Mouse (Mus musculus): ENCODE results near the gene Ets1. TPM values are rescaled to one million over a fixed set of nuclear protein-coding genes. Genes with fewer than 3 reads are reported as not detected.

Ets1 gene
- polyA plus RNA-seq (2015; fragmentation: Nextera tagmentation; extraction: Ambion mirVana): 40.8 and 46.3 TPM in 2 replicates

DNA sequence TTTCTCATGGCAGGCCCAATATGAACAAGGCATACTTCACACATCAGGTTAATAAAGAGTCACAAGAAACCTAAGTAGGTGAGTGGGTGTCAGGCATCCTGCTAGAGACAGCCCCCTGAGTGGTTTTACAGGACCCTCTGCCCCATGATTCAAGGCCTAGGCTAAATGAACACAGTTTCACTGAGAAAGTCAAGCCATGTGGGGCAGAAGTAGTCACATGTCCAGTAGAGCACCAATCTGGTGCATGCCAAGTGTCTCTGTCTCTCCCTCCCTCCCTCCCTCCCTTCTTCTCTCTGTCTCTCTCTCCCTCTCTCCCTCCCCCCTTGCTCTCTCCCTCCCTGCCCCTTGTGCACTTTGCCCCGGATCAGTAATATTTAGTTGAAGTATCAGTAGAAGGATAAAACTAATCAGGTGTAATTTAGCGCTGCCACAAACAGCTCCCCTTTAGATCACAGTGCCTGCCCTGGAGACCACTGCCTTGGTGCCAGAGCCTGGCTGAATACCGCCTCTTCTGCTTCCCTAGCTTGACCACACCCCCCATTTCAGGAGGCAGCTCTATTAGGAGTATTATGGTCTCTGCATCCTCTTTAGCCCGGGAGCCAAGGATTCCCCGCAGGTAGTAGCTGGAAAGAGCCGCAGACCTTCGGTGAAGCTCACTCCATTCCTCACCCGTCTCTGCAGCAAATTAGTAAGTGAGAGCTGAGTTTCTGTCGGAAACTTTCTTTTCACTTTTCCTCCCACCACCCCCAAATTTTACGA, at the start of gene Ets1:
Gene Ets1, plus strand, starts transcription at position 595 of the 759 bp plus-strand sequence.
- no peak for ATAC-seq (ENCODE audit: insufficient number of reproducible peaks, insufficient read depth, low FRiP score, low TSS enrichment, low read depth)
- Histone ChIP-seq H3K36me3 (no peaks in the 10 kb centered on the region), H3K9ac (0 out of 2 replicates have a peak within 1 kb of the TSS, but pooled peaks have one; percentile 32)

DNA sequence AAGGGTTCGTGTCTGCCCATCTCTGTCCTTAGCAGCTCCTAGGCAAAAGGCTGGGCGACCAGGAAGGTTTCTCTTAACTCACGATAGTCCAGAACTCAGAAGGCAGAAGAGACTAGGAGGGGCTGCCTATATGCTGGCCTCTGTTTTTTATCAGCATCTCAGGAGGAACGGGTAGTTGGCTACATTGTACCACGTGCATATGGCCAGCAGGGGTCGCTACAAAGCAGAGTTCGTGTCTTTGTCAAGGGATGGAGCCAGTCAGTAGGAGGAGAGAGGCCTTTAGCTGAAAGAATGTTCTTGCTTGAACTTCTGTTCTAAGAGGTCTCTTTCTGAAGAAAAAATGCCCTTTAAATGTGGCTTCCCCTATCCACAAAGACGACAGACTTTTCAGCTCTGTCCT, 46.1 kb upstream of the Ets1 start:
- Histone ChIP-seq H3K9ac (no peak overlapping the region), H3K4me1 (peaks cover 18% of the 10 kb centered on the region), H3K27me3 (peaks cover 18% of the 10 kb centered on the region), H3K4me3 (no peak overlapping the region), H3K36me3 (no peaks in the 10 kb centered on the region), H3K4me2 (no peak overlapping the region), H3K27ac (no peak overlapping the region), H3K9me3 (no peaks in the 10 kb centered on the region)
- ATAC-seq (ENCODE audit: insufficient number of reproducible peaks, insufficient read depth, low FRiP score, low TSS enrichment, low read depth): no peak
- 7% methylated on average over 8 of the region's 8 CpGs for WGBS

More for the DNA sequence above, at the start of gene Ets1:
- Histone ChIP-seq H3K27ac (no peak within 1 kb of the TSS), H3K4me1 (peaks cover 14% of the 10 kb centered on the region), H3K4me2 (peak within 1 kb of the TSS; percentile 52), H3K27me3 (peaks cover 25% of the 10 kb centered on the region), H3K9me3 (no peaks in the 10 kb centered on the region), H3K4me3 (peak within 1 kb of the TSS; percentile 34)
- 5% methylated on average over 10 of the region's 10 CpGs for WGBS

DNA sequence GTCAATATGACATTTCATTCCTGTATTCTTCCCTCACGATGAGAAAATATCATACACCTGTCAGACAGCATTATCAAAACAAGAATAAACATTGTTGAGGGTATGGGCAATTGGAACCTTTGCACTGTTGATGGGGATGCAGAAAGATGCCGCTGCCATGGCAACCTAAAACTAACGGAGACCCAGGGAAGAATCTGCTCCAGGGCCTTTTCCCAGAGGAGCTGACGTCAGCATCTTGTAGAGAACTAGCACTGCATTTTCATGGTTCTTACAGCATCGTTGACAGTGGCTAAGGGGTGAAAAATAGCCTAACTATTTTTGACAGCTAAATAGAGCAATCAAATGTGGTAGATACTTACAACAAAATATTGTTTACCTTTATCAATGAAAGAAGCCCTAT, 45.5 kb upstream of the Ets1 start:
- Histone ChIP-seq H3K36me3 (no peaks in the 10 kb centered on the region), H3K4me1 (peaks cover 21% of the 10 kb centered on the region), H3K27me3 (peaks cover 19% of the 10 kb centered on the region), H3K4me2 (no peak overlapping the region), H3K27ac (no peak overlapping the region), H3K9me3 (no peaks in the 10 kb centered on the region), H3K4me3 (no peak overlapping the region), H3K9ac (no peak overlapping the region)
- WGBS: 46% methylated on average over 5 of the region's 5 CpGs
- no peak for ATAC-seq (ENCODE audit: insufficient number of reproducible peaks, insufficient read depth, low FRiP score, low TSS enrichment, low read depth)

DNA sequence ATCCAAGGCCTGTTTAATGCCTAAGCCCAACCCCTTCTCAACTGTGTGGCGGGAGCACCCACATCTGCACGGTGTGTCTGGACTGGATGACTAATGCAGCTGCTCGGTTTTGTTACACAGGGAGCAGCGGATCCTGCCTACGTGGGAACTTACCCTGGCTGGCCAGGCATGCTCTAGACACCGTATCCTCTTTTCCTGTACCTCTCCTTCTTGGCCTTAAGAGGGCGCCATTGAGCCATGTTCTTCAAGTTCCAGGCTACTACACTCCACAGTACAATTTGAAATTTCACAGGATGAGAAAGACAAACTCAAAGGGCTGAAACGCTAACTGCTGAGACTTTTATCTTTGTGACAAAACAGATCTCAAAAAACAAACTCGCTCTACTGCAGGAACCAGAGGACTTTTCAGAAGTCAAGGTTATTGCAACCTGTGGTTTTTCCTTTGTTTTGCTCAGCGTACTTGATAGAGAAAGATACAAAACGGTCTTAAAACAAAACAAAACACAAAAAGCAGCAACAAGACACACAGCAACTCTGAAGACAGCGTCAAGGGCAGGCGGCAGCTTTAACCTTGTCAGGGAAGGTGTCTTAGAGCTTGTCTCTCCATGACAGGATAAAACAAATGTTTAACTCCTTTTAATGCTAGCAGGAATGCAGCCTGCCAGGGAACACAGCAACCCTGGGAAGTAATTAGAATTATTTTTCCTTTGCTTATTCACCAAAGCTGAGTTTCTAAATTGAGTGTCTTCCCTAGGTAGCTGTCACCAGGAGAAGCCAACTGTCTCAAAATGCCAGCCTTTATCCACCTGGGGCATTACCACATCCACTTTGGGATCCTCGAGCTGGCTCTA, 44.1 kb upstream of the Ets1 start:
- Histone ChIP-seq H3K27me3 (peaks cover 29% of the 10 kb centered on the region), H3K4me3 (no peak overlapping the region), H3K36me3 (no peaks in the 10 kb centered on the region), H3K27ac (no peak overlapping the region), H3K9me3 (no peaks in the 10 kb centered on the region), H3K4me1 (peaks cover 21% of the 10 kb centered on the region), H3K4me2 (peak overlapping the region; percentile 43), H3K9ac (peak overlapping the region; percentile 52; the same call in 1 of the 2 replicates)
- WGBS: 8% methylated on average over 14 of the region's 14 CpGs
- peak; percentile 67 for ATAC-seq (ENCODE audit: insufficient number of reproducible peaks, insufficient read depth, low FRiP score, low TSS enrichment, low read depth)

DNA sequence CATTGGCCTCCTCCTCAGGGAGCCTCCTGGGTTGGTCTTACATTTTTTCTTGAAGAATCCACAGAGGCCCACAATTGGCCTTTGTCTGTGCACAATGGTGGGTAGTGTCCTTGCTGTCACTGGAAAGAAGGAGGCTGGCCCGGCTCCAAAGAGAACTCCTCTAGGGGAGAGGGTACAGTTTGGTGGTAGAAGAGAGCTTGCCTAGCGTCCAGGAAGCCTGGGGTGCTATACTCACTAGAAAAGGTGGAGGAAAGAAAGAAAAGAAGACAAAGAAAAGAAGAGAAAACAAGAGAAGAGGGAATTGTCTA, 43.5 kb upstream of the Ets1 start:
- H3K9ac ChIP-seq: no peak overlapping the region
- H3K27me3 ChIP-seq: peaks cover 24% of the 10 kb centered on the region; the same call in 1 of the 2 replicates
- H3K27ac ChIP-seq: no peak overlapping the region
- H3K4me2 ChIP-seq: no peak overlapping the region
- H3K4me3 ChIP-seq: no peak overlapping the region
- no peak for ATAC-seq (ENCODE audit: insufficient number of reproducible peaks, insufficient read depth, low FRiP score, low TSS enrichment, low read depth)
- H3K4me1 ChIP-seq: peaks cover 21% of the 10 kb centered on the region
- no peaks in the 10 kb centered on the region for H3K9me3 ChIP-seq
- no peaks in the 10 kb centered on the region for H3K36me3 ChIP-seq
- WGBS: 43% methylated on average over 2 of the region's 2 CpGs

DNA sequence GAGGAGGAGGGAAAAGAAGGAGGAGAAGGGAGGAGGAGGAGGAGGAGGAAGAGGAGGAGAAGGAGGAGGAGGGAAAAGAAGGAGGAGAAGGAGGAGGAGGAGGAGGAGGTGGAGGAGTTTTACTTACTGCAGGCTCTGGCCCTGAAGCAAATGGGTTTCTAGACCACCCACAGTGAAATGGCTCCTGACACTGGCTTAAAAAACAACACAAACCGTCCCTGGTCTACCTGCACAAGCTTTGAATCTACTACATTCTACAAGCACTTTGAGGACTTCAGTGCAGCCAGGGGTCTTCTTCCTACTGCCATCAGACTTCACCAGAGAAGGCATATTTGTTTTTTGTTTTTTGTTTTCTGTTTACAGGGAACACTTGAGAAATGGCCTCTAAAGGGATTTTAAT, 42.2 kb upstream of the Ets1 start:
- ATAC-seq (ENCODE audit: insufficient number of reproducible peaks, insufficient read depth, low FRiP score, low TSS enrichment, low read depth): no peak
- peaks cover 17% of the 10 kb centered on the region; the same call in 1 of the 2 replicates for H3K27me3 ChIP-seq
- peaks cover 21% of the 10 kb centered on the region for H3K4me1 ChIP-seq
- H3K4me3 ChIP-seq: no peak overlapping the region
- H3K4me2 ChIP-seq: no peak overlapping the region
- H3K9ac ChIP-seq: no peak overlapping the region
- no peak overlapping the region for H3K27ac ChIP-seq
- no peaks in the 10 kb centered on the region for H3K9me3 ChIP-seq
- 4% methylated on average over 1 of the region's 1 CpGs for WGBS
- no peaks in the 10 kb centered on the region for H3K36me3 ChIP-seq

DNA sequence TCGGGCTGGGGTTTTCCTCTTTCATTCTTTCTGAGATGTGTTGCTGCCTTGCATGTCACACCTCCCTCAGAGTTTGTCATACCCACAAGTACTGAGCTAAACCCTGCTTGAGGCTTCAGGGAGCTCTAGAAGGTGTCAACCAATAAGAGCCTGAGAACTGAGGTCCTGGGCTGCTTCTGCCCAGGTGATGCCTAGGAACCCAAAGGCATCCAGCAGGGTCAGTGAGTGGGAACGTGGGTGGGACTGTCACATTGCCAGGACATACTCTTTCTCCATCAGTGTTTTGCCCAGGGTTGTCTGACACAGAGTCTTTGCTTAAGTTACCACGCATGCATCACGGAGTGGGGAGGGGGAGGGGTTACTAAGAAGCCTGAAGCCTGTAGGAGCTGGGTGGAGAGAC, 41.7 kb upstream of the Ets1 start:
- H3K4me3 ChIP-seq: no peak overlapping the region
- no peaks in the 10 kb centered on the region for H3K36me3 ChIP-seq
- H3K9ac ChIP-seq: no peak overlapping the region
- no peak for ATAC-seq (ENCODE audit: insufficient number of reproducible peaks, insufficient read depth, low FRiP score, low TSS enrichment, low read depth)
- peaks cover 17% of the 10 kb centered on the region; the same call in 1 of the 2 replicates for H3K27me3 ChIP-seq
- H3K4me1 ChIP-seq: peaks cover 21% of the 10 kb centered on the region
- no peak overlapping the region for H3K27ac ChIP-seq
- H3K4me2 ChIP-seq: no peak overlapping the region
- WGBS: 37% methylated on average over 4 of the region's 4 CpGs
- no peaks in the 10 kb centered on the region for H3K9me3 ChIP-seq

DNA sequence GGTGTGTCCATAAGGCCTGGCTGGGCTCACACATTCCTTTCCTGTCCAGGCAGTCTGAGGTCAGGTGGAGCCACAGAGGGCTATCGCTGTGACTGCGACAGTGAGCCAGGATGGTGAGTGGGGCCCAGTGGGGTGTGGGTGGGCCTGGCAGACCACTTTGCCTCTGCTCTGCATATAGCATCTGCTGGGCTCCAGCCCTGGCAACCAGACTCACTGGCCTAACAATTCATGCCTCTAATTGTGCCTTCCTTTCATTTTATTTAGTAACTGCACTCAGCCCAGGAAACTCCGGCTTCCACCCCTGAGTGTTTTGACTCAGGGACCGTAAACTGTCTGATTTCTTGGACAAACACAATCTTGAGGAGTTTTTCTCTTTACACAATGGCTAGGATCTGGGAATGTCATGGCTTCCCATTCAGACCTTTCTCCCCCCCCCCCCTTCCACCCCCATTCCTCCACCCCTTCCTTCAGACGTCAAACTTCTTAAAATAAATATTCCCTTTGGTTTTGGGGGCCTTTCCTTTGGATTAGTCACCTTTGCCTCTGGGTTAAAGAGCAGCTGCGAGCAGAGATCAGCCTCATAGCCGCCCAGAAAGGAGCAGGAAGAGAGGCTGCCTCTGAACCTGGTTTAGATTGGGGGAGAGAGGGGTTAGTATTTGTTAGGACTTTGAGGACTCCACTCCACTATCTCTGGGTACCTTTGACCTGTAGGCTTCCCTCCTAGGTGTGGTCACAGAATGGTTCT, 40.8 kb upstream of the Ets1 start:
- Histone ChIP-seq H3K9ac (no peak overlapping the region), H3K4me2 (no peak overlapping the region), H3K27ac (no peak overlapping the region), H3K4me1 (peaks cover 21% of the 10 kb centered on the region), H3K27me3 (peaks cover 17% of the 10 kb centered on the region; the same call in 1 of the 2 replicates), H3K36me3 (no peaks in the 10 kb centered on the region), H3K4me3 (no peak overlapping the region), H3K9me3 (no peaks in the 10 kb centered on the region)
- WGBS: 60% methylated on average over 7 of the region's 7 CpGs
- no peak for ATAC-seq (ENCODE audit: insufficient number of reproducible peaks, insufficient read depth, low FRiP score, low TSS enrichment, low read depth)

DNA sequence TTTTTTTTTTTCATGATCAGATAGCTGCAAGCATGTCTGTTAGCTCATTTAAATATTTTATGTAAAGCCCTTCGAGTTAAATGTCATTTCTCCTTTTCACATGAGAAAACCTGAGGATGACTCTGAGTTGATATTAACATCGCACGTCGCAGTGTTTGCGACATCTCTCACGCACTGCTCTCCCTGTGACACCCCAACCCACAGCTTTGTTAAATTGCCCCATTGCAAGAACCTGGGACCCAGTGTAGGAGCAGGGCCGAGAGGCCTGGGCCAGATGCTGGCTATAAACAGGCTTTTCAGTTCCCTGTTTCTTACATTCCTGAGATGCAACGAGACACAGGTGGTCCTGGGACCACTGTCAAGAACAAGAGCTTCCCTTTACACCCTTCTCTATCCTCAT, 39.7 kb upstream of the Ets1 start:
- H3K4me2 ChIP-seq: no peak overlapping the region
- ATAC-seq (ENCODE audit: insufficient number of reproducible peaks, insufficient read depth, low FRiP score, low TSS enrichment, low read depth): no peak
- no peak overlapping the region for H3K9ac ChIP-seq
- no peaks in the 10 kb centered on the region for H3K9me3 ChIP-seq
- peaks cover 17% of the 10 kb centered on the region; the same call in 1 of the 2 replicates for H3K27me3 ChIP-seq
- WGBS: 76% methylated on average over 8 of the region's 8 CpGs
- peaks cover 21% of the 10 kb centered on the region for H3K4me1 ChIP-seq
- H3K4me3 ChIP-seq: no peak overlapping the region
- H3K27ac ChIP-seq: no peak overlapping the region
- H3K36me3 ChIP-seq: no peaks in the 10 kb centered on the region

DNA sequence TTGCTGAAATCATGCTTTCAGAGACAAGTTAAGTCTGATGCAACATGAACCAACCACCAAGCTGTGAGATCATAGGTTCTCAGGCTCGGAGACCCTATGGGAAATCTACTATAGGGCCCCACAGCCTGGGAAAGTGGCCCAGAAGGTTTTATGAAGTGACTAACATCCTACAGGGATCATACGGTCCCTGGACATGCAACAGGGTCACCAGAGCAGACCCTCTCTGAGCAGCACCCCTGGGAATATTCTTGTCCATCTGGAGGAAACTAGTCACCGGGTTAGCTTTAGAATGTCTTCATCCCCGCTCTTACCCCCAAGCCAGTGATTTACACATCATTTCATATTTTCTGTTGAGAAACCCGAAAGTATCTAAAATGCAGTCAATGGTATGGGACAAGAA, 34.1 kb upstream of the Ets1 start:
- Histone ChIP-seq H3K4me2 (no peak overlapping the region), H3K9me3 (no peaks in the 10 kb centered on the region), H3K4me3 (no peak overlapping the region), H3K4me1 (no peaks in the 10 kb centered on the region), H3K27me3 (peaks cover 14% of the 10 kb centered on the region; the same call in 1 of the 2 replicates), H3K27ac (no peak overlapping the region), H3K9ac (no peak overlapping the region), H3K36me3 (no peaks in the 10 kb centered on the region)
- 86% methylated on average over 5 of the region's 5 CpGs for WGBS
- no peak for ATAC-seq (ENCODE audit: insufficient number of reproducible peaks, insufficient read depth, low FRiP score, low TSS enrichment, low read depth)

DNA sequence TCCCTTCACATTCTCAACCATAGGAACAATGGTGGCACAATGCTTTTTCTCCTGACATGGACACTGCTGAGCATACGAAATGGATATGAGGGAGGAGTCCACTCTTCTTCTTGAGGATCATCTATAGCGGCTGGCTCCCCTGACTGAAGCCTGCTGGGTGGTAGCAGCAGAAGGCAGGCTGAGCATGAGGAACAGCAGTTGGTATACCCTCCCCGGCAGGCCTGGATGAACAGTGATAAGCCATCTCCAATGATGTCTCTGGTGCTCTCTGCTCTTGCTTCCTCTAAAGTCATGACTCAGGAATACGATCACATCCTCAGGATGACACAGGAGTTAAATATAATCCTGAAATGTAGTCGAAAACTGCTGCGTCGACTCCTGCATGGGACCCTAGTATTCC, 32.9 kb upstream of the Ets1 start:
- WGBS: 85% methylated on average over 7 of the region's 7 CpGs
- no peak for ATAC-seq (ENCODE audit: insufficient number of reproducible peaks, insufficient read depth, low FRiP score, low TSS enrichment, low read depth)
- H3K9ac ChIP-seq: no peak overlapping the region
- no peak overlapping the region for H3K4me3 ChIP-seq
- no peaks in the 10 kb centered on the region for H3K9me3 ChIP-seq
- no peaks in the 10 kb centered on the region for H3K36me3 ChIP-seq
- no peak overlapping the region for H3K27ac ChIP-seq
- peaks cover 13% of the 10 kb centered on the region; the same call in 1 of the 2 replicates for H3K27me3 ChIP-seq
- no peak overlapping the region for H3K4me2 ChIP-seq
- no peaks in the 10 kb centered on the region for H3K4me1 ChIP-seq

All from embryonic facial prominence, embryonic 13.5 days (tissue).